21 mouse cellular contexts compared by ENCODE assay signal in genomic region chr12:85594390-85594789, GRCm38 (mm10). TPM values are rescaled to one million over a fixed set of nuclear protein-coding genes. Genes with fewer than 3 reads are reported as not detected.
DNase-seq lines count a peak whose midpoint lies in the region; ATAC-seq and TF ChIP-seq lines count a peak whose summit lies in the region.
"Had no signal": no experiment of that assay in that cellular context is flagged by ENCODE, and none has a peak within 500 bp of the region (broad histone marks: within the 10 kb centered on the region; RNA-seq: fewer than 3 reads in every experiment).

No protein-coding gene starts in this region.

- no peaks in the 10 kb centered on the region for H3K36me3 ChIP-seq in C2C12 (ENCODE audit: control insufficient read depth, insufficient read depth)
- H3K36me3 ChIP-seq: embryonic facial prominence, embryonic 13.5 days; embryonic facial prominence, embryonic 15.5 days; forebrain, embryonic 10.5 days; forebrain, embryonic 12.5 days had no signal

- H3ac ChIP-seq in C2C12 (ENCODE audit: control insufficient read depth, insufficient read length, low read depth) = no peak overlapping the region

- peaks cover 1% of the 10 kb centered on the region for H3K79me2 ChIP-seq in C2C12 (ENCODE audit: control insufficient read depth, insufficient read depth)

- no peak for TF ChIP-seq CTCF in C2C12 (IDR thresholded peaks at IDR 0.05; ENCODE audit: control insufficient read depth, insufficient read depth, insufficient read length)

- DNase-seq in frontal cortex, postnatal 25 days (ENCODE audit: low spot score in 2 of 2) = no peak
- peak; percentile 24 for DNase-seq in induced T-regulatory cell, adult 2 months (ENCODE audit: low read depth)
- DNase-seq in heart, adult 8-10 months (ENCODE audit: low spot score) = no peak
- DNase-seq: adrenal gland, adult 2 months; adrenal gland, postnatal 10 days; adrenal gland, postnatal 25 days; B cell, adult 2 months; cerebellum, adult 11-12 months; cerebellum, adult 2 months; cerebellum, adult 9-10 months; cerebellum, postnatal 10 days; cerebellum, postnatal 25 days had no signal

- H3K4me3 ChIP-seq in C2C12 (ENCODE audit: insufficient read depth, poor library complexity, severe bottlenecking) = no peak overlapping the region
- H3K4me3 ChIP-seq: embryonic facial prominence, embryonic 13.5 days; embryonic facial prominence, embryonic 15.5 days; erythroblast, embryonic 14.5 days; forebrain, embryonic 10.5 days; forebrain, embryonic 12.5 days had no signal

- H3K79me3 ChIP-seq in C2C12 (ENCODE audit: low read depth) = no peaks in the 10 kb centered on the region

- no peaks in the 10 kb centered on the region for H3K27me3 ChIP-seq in C2C12 (ENCODE audit: control insufficient read depth, insufficient read depth, insufficient read length)
- H3K27me3 ChIP-seq: embryonic facial prominence, embryonic 15.5 days had no signal

- ATAC-seq in frontal cortex, adult (ENCODE audit: low TSS enrichment) = peak; percentile 48
- ATAC-seq: forebrain, embryonic 14.5 days; forebrain, embryonic 16.5 days had no signal

TF ChIP-seq in C2C12, 6 proteins besides CTCF, POLR2A, EP300 and RAD21:
- TF ChIP-seq FOSL1 (IDR thresholded peaks at IDR 0.05; ENCODE audit: insufficient read depth, low read length, poor library complexity, severe bottlenecking) (no peak), MYOD1 (IDR thresholded peaks at IDR 0.05; ENCODE audit: control insufficient read depth, insufficient read length, low read depth) (peak; percentile 19)

RNA-seq across cellular contexts. Expression of gene Jdp2, which starts 4.4 kb away (rescaled TPM):
- polyA plus RNA-seq in C2C12 (2012; fragmentation: generic; extraction: Trizol) = 86.8 TPM
- 1 to 10 TPM; 6.5 to 9.2 (median 7.9) TPM for total RNA-seq in heart, adult 8-10 months (2022)
